Mouse (Mus musculus): ENCODE data around the gene Sccpdh.

DNA sequence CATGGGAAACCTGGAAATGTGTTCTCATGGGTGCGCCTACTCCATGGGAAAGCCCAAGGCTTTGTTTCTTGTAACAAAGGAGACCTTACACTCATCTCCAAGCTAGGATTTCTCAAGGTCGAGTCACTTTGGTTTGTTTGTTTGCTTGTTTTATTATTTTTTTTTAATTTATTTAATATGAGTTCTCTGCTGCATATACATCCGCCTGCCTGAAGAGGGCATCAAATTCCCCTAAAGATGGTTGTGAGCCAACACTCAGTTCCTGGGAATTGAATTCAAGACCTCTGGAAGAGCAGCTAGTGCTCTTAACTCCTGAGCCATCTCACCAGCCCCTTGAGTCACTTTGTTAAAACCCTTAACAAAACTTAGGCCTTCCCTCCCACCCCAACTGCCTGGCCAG lies 45.4 kb downstream of the Sccpdh start:
- TF ChIP-seq CTCF (IDR thresholded peaks at IDR 0.05; ENCODE audit: low read depth, low read length) = no peak
- no peak for TF ChIP-seq POLR2A (IDR thresholded peaks at IDR 0.05; ENCODE audit: extremely low read depth, insufficient read depth, low read length)
